Mouse (Mus musculus) kidney, adult 10 weeks (tissue): ENCODE results near the gene Trim30d. TPM values are rescaled to one million over a fixed set of nuclear protein-coding genes. Genes with fewer than 3 reads are reported as not detected.

Experiments used
- polyA plus RNA-seq: library from polyadenylated mRNA; stranded (reverse); fragments of 350-450 nt; fragmentation: Illumina TruSeq; extraction: RNeasy Lipid Tissue Mini Kit (QIAGEN cat#74804); gene quantifications from one replicate; pipeline ENCODE4 v1.2.3, GENCODE M21; 2014; ENCODE audit warnings: low read depth, low replicate concordance

Gene Trim30d
- 5.3 TPM for polyA plus RNA-seq

DNA sequence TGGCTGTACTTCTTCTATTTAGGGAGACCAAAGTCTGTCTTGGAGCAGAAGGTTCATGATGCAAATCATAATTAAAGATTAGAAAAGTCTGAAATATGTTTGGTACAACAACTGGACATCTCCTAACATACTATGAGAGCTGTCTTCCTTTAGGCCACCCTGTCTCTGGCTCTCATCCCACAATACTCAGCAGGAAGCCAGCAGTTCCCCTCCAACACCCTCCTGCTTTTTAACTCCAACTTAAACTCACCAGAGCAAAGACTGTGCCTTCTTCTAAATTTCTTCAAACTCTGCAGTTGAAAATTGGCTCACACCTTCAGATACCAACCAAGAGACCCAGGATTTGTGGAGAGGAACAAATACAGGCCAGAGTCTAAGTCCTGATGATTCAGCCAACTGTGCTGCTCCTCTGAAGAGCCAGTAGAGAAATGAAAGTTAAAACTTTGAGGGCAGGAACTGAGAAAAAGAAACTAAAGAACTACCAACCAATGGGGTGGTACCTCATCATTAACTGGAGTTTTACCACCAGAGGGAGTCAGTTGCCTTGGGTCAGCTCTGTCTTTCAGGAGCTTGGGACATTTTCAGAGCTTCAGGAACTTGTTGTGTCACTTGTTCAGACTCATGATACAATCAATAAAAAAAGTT, at the start of gene Trim30d:
TSS of gene Trim30d (minus strand) at position 429 of the 645 bp plus-strand sequence.

GRCm38 (mm10) chr7:104549833-104550232, 42.2 kb upstream of the Trim30d start, which contains the start of gene Olfr651:
Gene Olfr651, plus strand, starts transcription at chr7:104550133.

GRCm38 (mm10) chr7:104465065-104465744, 42.4 kb downstream of the Trim30d start, which contains the start of gene Trim30a:
Gene Trim30a, minus strand, starts transcription at chr7:104465193.

Other genes starting within 250 kb of the Trim30d start
- 2.3 TPM for gene Trim5, start 219.8 kb downstream of the Trim30d start, polyA plus RNA-seq
- gene Trim12a, start 192.4 kb downstream of the Trim30d start, polyA plus RNA-seq: 17.3 TPM
- 0.32 TPM for gene Trim34b, start 178.4 kb downstream of the Trim30d start, polyA plus RNA-seq
- gene Trim12c, start 154.5 kb downstream of the Trim30d start, polyA plus RNA-seq: 13.9 TPM
- gene Trim30b, start 138.0 kb downstream of the Trim30d start, polyA plus RNA-seq: 0.12 TPM
- gene Trim30c, start 107.0 kb downstream of the Trim30d start, polyA plus RNA-seq: not detected
- 12.9 TPM for gene Trim30a, start 42.7 kb downstream of the Trim30d start, polyA plus RNA-seq
- gene Olfr651, start 42.3 kb upstream of the Trim30d start, polyA plus RNA-seq: not detected
- not detected for gene Olfr652, start 53.1 kb upstream of the Trim30d start, polyA plus RNA-seq
- gene Olfr653, start 69.5 kb upstream of the Trim30d start, polyA plus RNA-seq: not detected
- gene Olfr654, start 79.2 kb upstream of the Trim30d start, polyA plus RNA-seq: not detected
- not detected for gene Olfr655, start 93.9 kb upstream of the Trim30d start, polyA plus RNA-seq
- gene Olfr656, start 106.1 kb upstream of the Trim30d start, polyA plus RNA-seq: not detected
- gene Olfr657, start 116.9 kb upstream of the Trim30d start, polyA plus RNA-seq: not detected
- not detected for gene Olfr658, start 139.5 kb upstream of the Trim30d start, polyA plus RNA-seq
- not detected for gene Olfr659, start 158.9 kb upstream of the Trim30d start, polyA plus RNA-seq
- gene Olfr661, start 178.7 kb upstream of the Trim30d start, polyA plus RNA-seq: not detected